Mouse (Mus musculus) thymus, adult 18-20 months (tissue): Measurements from ENCODE around the gene Vpreb2.
"Not testable (repeated sequence)": the region's sequence is repeated elsewhere in the genome, so short reads cannot be mapped to it uniquely, and the experiment has no call there.

Experiments used
- DNase-seq, 2 experiments: peaks; one replicate each; pipeline ENCODE4 v3.0.0; 2022; ENCODE audit warnings: mixed read lengths in 2 of 2

Gene Vpreb2

DNA sequence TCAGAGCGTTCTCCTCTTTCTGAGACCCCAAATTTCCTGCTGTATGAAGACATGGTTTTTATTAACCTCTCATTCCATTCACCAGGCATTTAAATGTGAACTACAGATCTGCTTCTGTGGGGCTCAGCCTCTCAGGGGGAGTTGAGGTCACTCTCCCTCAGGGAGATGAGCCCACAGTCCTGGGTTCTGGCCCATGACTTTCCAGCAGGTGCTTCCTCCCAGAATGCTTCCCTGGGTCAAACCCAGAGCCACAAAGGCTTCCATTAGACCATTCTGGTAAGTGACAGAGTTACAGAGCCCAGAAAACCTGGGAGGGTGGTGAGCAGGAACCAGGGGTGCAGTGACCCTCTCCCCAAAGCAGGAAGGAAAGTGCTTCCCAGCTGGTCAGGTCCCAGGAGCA, at the start of gene Vpreb2:
Vpreb2 (plus strand) TSS at position 301 of the 400 bp plus-strand sequence.
- DNase-seq = no peak

- DNase-seq = no peak
These were observed 48.2 kb upstream of the Vpreb2 start for GRCm38 (mm10) chr16:17931906-17932460.

- DNase-seq = no peak
These were observed 46.4 kb upstream of the Vpreb2 start for GRCm38 (mm10) chr16:17933594-17934444.

DNA sequence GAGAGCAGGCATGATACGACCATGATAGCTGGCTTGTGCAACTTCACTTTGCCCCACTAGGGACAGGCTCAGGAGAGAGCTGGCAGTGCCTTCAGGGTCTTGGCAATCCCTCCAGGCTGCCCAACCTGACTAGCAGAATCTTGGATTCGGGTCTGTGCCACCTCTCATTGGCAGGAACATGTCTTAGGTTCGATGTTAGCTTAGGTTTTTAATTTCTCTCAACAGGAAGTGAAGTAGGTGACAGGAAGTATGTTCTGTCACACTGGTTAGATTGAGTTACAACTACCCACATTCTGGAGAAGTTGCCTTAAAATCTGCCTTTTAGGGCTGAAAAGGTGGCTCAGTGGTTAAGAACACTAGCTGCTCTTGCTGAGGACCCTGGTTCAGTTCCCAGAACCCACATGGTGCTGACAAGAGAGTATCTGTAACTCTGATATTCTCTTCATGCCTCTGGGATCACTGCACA, 45.8 kb upstream of the Vpreb2 start:
- no peak for DNase-seq

- DNase-seq = no peak
These were observed 43.5 kb upstream of the Vpreb2 start for GRCm38 (mm10) chr16:17936776-17937175.

DNA sequence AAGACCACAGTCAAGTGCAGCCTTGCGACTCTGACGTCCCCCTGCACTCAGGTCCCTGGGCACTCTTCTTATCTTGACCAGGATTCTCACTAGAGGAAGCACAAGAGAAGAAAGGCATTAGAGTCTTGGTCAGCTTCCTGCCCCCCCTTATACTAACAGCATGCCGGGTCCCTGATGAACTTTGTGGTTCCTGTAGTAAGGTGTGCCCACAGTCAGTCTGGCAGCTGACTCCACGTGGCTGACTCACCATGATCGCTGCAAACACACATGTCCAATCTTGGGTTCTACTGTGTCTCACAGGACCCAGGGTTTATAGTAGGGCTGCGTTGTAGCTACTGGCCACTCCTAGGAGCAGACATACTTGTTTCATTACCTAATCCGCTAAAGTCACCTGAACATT, 42.0 kb upstream of the Vpreb2 start:
- no peak for DNase-seq

DNA sequence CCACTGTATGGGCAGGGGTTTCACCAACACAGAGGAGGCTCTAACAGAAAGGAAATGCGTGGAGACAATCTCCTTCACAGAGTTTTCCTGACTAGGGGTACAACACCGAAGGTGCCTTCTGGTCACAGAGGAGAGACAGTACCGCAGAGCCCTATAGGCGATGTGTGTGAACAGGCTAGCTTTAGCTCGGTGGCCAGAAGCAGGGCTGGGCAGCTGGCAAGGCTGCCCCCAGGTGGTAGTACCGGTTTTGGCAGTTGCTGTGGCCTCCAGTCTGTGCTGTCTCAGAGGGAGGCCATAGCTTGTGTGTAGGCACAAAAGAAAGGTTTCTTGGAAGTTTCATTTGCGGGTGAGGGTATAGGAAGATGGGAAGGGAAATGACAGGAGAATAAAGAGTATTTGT, 41.4 kb upstream of the Vpreb2 start:
- peak in 1 of 2 experiments; percentile 34 for DNase-seq

DNA sequence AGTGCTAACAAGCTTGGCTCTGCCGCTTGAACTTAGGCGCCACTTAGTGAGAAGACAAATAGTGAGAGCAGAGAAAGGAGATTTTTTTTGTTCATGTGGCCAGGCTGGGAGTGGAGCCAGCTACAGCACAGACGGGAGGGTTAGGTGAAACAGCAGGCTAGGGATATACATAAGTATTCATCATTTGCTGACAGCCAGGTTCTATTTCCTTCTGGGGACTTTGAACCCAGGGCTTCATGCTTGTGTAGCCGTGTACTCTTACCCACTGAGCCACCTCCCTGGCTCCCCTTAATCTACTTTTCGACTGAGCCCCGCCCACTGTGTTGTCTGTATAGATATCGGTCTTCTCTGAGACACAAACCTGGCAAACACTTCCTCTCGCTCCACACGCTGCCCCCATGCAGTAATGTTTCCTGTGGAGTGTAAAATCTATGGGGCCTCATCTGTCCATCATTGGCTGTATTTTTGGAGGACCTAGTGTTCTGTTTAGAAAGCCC, 40.9 kb upstream of the Vpreb2 start:
- DNase-seq = no peak

DNA sequence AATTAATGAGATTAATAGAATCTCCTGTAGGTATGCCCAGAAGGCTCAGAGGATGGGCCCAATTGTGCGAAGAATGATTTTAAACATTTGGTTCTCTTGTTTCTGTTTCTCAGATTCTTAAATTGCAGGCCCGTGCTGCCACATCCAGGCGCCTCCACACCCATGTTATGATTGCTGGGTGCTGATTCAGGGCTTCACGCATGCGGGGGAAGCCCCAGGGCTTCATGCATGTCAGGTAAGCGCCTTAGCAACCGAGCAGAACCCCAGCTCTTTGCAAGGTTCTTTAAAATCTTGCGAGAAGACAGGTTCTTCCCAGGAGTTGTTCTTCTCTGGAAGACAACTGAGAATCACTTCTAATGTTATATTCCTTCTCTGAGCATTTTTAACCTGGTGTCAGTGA, 36.8 kb upstream of the Vpreb2 start:
- no peak for DNase-seq

DNA sequence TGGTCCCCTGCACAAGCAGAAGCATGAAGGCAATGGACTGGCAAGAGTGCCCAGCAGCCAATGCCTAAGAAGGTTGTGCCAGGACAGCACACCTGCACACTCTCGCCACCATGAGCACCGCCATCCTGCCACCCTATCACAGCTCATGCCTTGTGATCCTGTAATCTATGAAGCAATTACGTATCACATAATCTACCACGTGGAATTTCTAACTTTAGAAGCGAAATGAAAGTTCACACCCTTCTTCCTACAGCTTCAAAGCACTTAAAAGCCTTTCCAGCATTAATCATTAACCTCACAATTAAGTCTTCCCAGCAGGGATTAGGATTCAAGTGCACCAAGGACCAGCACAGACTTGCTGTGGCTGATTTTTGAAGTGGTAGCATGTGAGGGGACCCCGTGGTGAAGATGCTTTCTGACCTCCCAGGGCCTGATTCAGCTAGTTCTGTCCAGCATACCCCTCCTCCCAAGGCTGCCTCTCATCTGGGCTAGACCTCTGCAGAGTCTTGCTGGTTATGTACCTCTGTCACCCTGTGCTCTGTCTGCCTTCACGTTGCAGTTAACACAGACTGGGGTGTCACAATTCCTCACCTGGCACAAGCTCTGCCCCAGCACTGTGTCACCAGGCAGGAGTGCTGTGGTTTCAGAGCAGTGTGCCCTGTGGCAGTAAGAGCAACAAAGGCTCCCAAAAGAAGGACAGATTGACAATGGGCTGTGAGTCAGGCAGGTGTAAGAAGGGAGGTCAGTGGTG, 35.0 kb upstream of the Vpreb2 start:
- DNase-seq = no peak

GRCm38 (mm10) chr16:17949421-17949877, 30.8 kb upstream of the Vpreb2 start:
- DNase-seq = no peak

DNA sequence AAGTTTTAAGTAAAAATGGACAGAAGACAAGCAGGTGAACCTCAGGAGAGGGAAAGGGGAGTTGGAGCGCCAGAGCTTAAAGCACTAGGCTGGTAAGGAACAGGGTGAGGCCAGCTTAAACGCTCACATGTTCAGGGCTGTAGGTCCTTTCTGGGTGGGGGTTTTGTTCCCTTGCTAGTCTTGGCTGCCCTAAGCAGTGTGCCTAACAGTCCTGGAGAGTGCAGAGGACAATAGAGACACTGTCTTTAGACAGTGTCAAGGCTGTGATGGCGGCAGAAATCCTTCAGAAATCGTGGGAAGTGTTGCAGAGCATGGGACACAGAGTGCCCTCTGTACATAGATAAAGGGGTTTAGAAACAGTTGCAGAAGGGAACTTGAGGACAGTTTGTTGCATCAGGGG, 30.2 kb upstream of the Vpreb2 start:
- DNase-seq = no peak

DNA sequence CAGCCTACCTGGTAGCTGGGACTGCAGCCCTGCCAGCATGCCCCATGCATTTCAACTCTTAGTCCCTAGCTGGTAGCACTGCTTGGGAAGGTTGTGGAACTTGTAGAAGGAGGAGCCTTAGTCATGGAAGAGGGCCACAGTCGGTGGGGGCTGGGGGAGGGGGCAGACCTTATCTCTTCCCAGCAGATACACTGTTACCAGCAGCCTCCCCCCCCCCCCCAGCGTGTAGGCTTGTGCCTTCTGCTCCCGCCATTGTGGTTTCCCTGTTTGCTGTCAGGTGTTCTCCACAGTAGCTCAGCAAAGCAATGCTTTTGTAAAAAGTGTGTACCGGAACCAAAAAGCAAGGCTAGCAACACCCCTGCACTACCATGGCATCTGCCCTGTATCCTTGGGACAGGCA, 28.6 kb upstream of the Vpreb2 start:
- no peak for DNase-seq

DNA sequence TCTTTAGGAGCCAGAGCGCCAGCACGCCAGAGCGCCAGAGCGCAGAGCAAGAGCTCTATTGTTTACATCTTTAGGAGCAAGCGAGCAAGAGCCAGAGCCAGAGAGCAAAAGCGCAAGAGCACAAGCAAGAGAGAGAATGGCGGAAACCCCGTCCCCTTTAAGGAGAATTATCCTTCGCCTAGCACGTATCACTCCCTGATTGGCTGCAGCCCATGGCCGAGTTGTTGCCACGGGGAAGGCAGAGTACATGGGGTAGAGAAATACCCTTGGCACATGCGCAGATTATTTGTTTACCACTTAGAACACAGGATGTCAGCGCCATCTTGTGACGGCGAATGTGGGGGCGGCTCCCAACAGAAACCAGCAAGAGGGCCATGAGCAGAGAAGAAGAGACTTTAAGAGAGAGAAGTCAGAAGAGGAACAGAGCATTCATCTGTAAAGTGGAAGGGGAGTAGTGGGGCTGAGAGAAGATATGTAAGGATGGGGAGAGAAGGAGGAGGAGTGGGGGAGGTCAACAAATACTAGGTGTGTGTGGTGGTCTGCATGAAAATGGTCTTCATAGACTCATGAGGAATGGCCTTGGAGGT, 24.1 kb upstream of the Vpreb2 start:
- DNase-seq = not testable (repeated sequence)

DNA sequence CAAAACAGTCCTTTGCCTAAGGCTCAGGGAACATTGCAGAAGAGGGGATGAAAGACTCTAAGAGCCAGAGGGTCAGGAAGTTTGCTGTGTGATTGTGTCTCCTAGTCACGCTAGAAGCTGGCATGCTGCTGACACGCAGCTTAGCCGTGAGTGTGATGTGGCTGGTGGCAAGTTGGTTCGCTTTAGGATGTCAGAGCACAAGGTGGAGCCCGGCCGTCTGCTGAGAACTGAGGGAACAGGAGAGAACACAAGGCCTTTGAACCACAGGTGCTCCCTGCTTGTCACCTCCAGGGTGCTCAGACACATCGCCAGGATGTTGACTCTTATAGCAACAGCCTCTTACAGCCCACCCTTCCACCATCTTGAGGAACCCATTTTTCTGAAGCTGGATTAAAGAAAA, 18.1 kb upstream of the Vpreb2 start:
- DNase-seq = no peak

- DNase-seq = no peak
These were observed 8.4 kb upstream of the Vpreb2 start for GRCm38 (mm10) chr16:17971853-17972252.

- DNase-seq = not testable (repeated sequence)
These were observed 2.4 kb upstream of the Vpreb2 start for GRCm38 (mm10) chr16:17977840-17978239.

DNA sequence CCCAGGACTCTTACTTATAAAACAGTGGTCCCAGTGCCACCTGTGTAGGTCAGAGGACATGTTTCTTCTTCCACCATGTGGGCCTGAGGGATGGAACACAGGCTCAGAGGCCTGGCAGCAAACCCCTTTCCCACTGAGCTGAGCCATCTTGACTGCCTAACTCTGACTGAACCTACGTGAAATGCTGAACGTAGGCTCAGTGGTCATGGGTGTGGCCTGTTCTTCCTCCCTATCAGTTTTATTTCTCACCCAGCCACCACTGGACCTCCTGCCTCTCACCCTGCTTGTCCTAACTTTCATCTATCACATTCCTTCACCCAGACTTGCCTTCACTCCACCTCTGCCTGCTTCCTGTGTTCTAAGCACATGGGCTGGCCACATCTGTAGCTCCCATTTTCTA, 3.0 kb downstream of the Vpreb2 start:
- DNase-seq = no peak

DNA sequence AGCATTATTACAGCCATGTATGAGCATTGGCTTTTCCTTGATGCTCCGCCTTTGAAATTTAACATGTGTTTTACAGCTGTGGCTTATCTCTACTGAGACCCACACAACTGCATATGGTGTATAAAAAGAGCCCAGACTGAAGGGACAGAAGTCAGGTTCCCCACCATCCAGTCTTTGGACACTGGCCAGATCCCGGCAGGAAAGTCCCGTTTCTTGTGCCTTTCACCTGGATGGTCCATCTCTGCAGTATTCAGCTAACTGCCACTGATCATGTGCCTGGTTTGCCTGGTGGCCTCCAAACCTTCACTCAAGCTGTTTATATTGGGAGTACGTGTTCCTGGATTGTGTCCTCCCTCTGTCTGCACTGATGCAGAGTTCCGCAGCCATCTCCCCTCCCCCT, 4.0 kb downstream of the Vpreb2 start:
- no peak for DNase-seq

DNA sequence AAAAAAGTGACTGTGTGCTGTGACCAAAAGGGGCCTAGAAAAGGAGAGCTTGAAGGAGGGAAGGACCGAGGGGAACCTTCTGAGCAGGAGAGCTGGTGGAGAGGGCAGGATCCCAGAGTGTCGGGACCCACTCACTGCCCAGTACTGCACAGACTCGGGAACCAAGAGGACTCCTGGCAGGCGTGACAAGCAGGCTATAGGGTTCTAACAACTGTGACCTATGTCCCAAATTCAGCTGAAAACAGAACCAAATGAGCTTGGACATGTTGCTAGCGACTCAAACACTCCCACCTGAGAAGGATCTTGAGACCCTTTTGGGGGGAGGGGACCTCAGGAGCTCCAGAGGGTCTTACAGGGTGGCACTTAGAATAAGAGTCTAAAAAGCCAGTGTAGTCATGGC, 4.8 kb downstream of the Vpreb2 start:
- no peak for DNase-seq

DNA sequence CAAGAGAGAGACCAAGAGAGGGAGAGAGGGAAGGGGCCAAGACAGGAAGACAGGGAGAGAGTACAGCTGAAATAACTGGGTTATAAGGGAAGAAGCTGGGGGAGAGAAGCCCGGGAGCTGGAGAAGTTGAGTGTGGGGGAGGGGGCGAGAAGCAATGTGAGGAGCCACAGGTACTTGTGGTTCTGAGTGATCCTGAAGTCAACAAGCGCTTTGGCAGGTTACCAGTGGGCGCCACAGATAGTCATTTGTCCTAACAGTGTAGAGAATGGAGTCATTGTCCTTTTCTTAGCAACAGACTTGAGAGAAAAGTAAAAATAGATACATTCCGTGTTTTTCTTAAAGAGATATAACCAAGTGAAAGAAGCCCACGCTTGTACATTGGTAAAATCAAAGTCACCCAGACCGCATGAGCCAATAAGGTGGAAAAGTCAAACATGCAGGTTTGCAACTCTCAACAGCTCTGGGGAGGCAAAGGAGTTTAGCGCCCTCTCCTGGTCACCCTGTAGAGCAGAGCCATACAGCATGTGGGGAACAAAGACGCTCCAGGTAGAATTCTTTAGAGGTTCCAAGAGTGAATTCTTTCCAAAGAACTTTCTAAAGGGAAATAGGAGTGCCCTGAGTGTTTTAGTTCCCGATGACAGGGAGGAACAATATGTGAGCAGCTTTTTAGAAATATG, 6.4 kb downstream of the Vpreb2 start:
- DNase-seq = peak in 1 of 2 experiments; percentile 22

GRCm38 (mm10) chr16:17987703-17988102, 7.5 kb downstream of the Vpreb2 start:
- no peak for DNase-seq
